Mouse (Mus musculus) hindbrain, embryonic 16.5 days (tissue): Measurements from ENCODE around the gene Rab32. TPM values are rescaled to one million over a fixed set of nuclear protein-coding genes. Genes with fewer than 3 reads are reported as not detected.

Experiments used
- ATAC-seq: fragments of 200-750 bp; cut with Nextera tagmentation; 2 replicates; pipeline ENCODE4 v1.8.0; 2017; ENCODE audit warnings: moderate TSS enrichment, moderate library complexity
- H3K27ac ChIP-seq: fragments of 300-500 bp; sonication (generic); 2 replicates; pipeline ENCODE4 v1.5.1; 2014; ENCODE audit warnings: low read depth, mild to moderate bottlenecking, control low read depth, low read length, moderate library complexity
- H3K27me3 ChIP-seq: fragments of 300-500 bp; sonication (generic); replicated peaks from 2 replicates; pipeline ENCODE4 v1.6.1; 2014; ENCODE audit warnings: low read length; ENCODE audit not compliant: control insufficient read depth, insufficient read depth
- H3K36me3 ChIP-seq: fragments of 300-500 bp; sonication (generic); 2 replicates; pipeline ENCODE4 v1.6.1; 2014; ENCODE audit warnings: mild to moderate bottlenecking, low read length, moderate library complexity, mixed read lengths; ENCODE audit not compliant: control insufficient read depth, insufficient read depth
- H3K4me1 ChIP-seq: fragments of 300-500 bp; sonication (generic); 2 replicates; pipeline ENCODE4 v1.6.1; 2014; ENCODE audit warnings: low read depth, low read length; ENCODE audit not compliant: control insufficient read depth, insufficient read depth
- H3K4me2 ChIP-seq: fragments of 300-500 bp; sonication (generic); 2 replicates; pipeline ENCODE4 v1.6.1; 2014; ENCODE audit warnings: mild to moderate bottlenecking, low read length, control low read depth, moderate library complexity
- H3K4me3 ChIP-seq: fragments of 300-500 bp; sonication (generic); 2 replicates; pipeline ENCODE4 v1.5.1; 2014; ENCODE audit warnings: mild to moderate bottlenecking, low read length, control low read depth, moderate library complexity
- H3K9ac ChIP-seq: fragments of 300-500 bp; sonication (generic); 2 replicates; pipeline ENCODE4 v1.6.1; 2014; ENCODE audit warnings: low read depth, mild to moderate bottlenecking, control low read depth, low read length, moderate library complexity
- H3K9me3 ChIP-seq: fragments of 300-500 bp; sonication (generic); 2 replicates; pipeline ENCODE4 v1.6.1; 2014; ENCODE audit warnings: mild to moderate bottlenecking, low read length, moderate library complexity; ENCODE audit not compliant: control insufficient read depth
- WGBS: fragments of 180-500 bp; shearing (Covaris S2); extraction: QIAGEN DNeasy Blood & Tissue Kit; methylation state at CpG from one replicate; pipeline ENCODE4 v1.1.7; 2014; 5-methylcytosine and 5-hydroxymethylcytosine counted together
- polyA plus RNA-seq: library from polyadenylated mRNA; unstranded; fragments of >200 nt; fragmentation: Nextera tagmentation; extraction: Ambion mirVana; gene quantifications from 2 replicates; pipeline ENCODE4 v1.2.1, GENCODE M21; 2015

Rab32 gene
- polyA plus RNA-seq, 1 experiment from 2014 or later, result 4.6 TPM

- Histone ChIP-seq H3K9me3 (no peaks in the 10 kb centered on the region), H3K36me3 (no peaks in the 10 kb centered on the region), H3K9ac (no peak overlapping the region), H3K27ac (no peak overlapping the region), H3K27me3 (no peaks in the 10 kb centered on the region), H3K4me3 (no peak overlapping the region), H3K4me2 (no peak overlapping the region), H3K4me1 (no peaks in the 10 kb centered on the region)
- ATAC-seq, result no peak
- WGBS, result 93% methylated on average over 1 of the region's 1 CpGs
Measured at GRCm38 (mm10) chr10:10550134-10550533, 7.9 kb downstream of the Rab32 start.

GRCm38 (mm10) chr10:10546623-10547022 is 11.4 kb downstream of the Rab32 start:
- 82% methylated on average over 5 of the region's 5 CpGs for WGBS
- no peak for ATAC-seq

GRCm38 (mm10) chr10:10544955-10545354 is 13.1 kb downstream of the Rab32 start:
- Histone ChIP-seq H3K27me3 (no peaks in the 10 kb centered on the region), H3K9ac (no peak overlapping the region), H3K4me2 (no peak overlapping the region), H3K36me3 (no peaks in the 10 kb centered on the region), H3K27ac (no peak overlapping the region), H3K4me3 (no peak overlapping the region), H3K4me1 (no peaks in the 10 kb centered on the region), H3K9me3 (no peaks in the 10 kb centered on the region)
- no peak for ATAC-seq
- WGBS, result 98% methylated on average over 3 of the region's 3 CpGs

More at GRCm38 (mm10) chr10:10546623-10547022, 11.4 kb downstream of the Rab32 start:
- Histone ChIP-seq H3K4me1 (no peaks in the 10 kb centered on the region), H3K27ac (no peak overlapping the region), H3K4me2 (no peak overlapping the region), H3K27me3 (no peaks in the 10 kb centered on the region), H3K36me3 (no peaks in the 10 kb centered on the region), H3K9me3 (no peaks in the 10 kb centered on the region), H3K4me3 (no peak overlapping the region), H3K9ac (no peak overlapping the region)

Other genes with a start within 250 kb of the Rab32 start
- gene Adgb, start 85.9 kb downstream of the Rab32 start, polyA plus RNA-seq, result 0.30 and 0.31 TPM in 2 replicates
- gene Gm10944, start 123.1 kb upstream of the Rab32 start, polyA plus RNA-seq, result not detected in 2 replicates